Mouse (Mus musculus) B cell, adult (primary cell): ENCODE measurements around the gene Ssh2. TPM values are rescaled to one million over a fixed set of nuclear protein-coding genes. Genes with fewer than 3 reads are reported as not detected.

Experiments
- total RNA-seq: library from RNA; stranded (reverse); gene quantifications from 4 replicates; pipeline ENCODE4 v1.2.4, GENCODE M21; 2023; ENCODE audit not compliant: inconsistent age

Gene Ssh2
- total RNA-seq, result 151 to 164 TPM (median 154 TPM) in 4 replicates

DNA sequence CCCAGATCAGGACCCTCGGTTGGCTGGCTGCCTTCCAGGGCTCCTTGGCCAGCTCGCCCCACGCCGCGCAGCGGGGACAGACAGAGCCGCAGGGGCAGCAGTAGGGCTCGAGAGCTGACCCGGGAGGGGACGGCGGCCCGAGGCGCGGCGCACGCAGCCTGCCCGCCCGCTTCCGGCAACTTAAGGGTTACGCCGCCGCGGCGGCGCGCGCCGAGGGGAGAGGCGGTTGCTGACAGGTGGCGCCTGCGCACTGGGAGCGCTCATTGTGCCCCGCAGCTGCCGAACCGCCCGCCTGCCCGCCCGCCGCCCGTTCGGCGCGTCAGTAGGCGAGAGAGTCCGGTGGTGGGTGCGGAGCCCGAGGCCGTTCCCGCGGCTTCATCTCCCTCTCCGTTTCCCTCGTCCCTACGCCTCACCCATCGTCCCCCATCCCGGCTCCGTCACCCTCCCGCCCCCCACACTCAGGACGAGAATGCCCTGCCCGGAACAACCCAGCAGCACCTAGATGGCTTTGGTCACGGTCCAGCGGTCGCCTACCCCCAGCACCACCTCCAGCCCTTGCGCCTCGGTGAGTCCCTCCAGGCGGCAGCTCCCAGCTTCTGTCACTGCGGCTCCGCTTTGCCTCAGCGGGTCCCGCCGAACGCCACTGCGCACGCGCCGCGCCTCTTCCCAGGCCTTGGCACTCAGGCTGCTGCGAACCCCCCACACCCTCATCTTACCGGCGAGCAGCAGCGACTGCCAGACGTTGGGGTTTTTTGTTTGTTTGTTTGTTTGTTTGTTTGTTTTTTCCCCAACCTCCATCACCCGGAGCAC is at the start of gene Ssh2:
Gene Ssh2, plus strand, starts transcription at position 337 of the 810 bp plus-strand sequence.

DNA sequence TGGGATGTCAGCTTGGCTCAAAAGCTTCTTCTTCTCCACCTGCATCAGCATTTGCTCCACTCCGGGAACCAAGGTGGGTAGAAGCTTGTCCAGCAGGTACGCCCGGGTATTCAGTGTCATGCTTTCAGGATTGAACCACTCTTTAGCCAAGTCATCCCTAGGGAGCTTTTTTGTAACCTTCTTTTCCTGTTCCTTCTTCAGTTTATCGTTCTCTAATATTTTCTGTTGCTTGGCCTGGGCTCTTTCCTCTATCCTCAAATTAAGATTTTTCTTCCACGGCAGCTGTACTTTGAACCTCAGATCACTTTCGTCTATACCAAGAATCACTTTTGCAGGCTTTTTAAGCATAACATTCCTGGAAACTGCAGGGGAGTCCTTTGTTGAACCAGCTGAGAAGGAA is 27.2 kb upstream of the Ssh2 start, which contains the start of gene Efcab5:
Gene Efcab5, minus strand, starts transcription at position 101 of the 400 bp plus-strand sequence.

DNA sequence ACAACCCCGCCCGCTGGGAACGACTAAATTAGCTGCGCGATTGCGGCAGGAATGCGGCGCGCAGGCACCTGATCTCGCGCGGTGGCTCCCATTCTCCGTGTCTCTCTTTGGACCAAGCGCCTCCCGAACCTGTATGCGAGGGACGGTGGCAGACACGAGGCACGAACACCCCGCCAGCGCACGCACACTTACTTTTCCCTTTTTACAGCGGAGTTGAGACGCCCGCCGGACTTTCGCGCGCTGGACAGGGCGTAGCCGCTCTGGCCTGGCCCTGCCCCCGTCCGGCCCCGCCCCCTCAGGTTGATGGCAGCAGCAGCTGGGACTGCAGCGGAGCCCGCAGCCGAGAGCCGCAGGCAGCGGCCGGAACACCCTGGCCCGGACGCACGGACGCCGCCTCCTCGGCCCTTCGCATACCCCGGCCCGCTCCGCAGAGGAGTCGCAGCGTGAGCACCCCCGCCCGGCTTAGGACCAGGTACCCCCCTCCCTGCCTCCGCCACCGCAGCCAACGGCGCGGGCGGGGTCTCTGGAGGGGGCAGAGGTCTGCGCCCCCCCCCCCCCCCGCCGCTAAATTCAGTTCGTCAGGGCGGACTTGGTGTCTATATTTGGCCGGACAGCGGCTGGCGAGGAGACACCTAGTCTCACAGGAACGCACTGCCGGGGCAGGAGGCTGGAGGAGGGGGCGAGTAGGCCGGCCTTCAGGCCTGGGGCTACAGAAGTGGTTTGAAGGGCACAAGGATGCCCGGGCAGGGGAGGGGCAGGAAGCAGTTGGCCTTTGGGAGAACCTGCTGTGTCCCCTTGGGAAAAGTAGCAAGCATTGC is 246.4 kb downstream of the Ssh2 start, which contains the start of gene Coro6:
Gene Coro6, plus strand, starts transcription at position 129 of the 818 bp plus-strand sequence.

DNA sequence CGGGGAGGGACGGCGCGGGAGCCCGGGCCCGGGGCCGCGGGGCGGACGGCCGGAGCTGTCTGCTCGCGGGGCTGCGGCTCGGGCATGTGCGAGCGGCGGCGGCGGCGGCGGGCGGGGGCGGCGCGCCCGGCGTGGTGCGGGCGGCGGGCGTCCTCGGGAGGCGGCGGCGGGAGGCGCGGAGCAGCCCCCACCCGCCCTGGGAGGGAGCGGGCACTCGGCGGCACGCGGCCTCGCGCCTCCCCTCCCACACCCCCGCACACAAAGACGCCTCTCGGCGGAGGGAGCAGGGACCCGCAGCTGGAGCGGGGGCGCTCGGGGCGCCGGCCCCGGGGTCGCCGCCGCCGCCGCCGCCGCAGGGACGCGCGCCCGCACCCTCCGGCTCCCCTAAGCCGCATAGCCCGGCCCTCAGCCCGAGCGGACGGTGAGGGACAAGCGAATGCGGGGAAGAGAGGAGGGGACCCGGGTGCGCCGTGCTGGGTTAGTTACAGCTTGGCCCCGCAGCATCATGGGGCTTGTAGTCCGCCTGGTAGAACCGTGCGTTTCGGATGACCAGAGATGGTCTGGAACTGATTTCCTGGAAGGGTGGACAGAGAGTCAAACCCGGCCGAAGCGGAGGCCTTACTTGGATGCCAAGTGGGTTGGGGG is 273.6 kb downstream of the Ssh2 start, which contains the start of gene Ankrd13b:
Gene Ankrd13b, minus strand, starts transcription at position 88 of the 645 bp plus-strand sequence.

DNA sequence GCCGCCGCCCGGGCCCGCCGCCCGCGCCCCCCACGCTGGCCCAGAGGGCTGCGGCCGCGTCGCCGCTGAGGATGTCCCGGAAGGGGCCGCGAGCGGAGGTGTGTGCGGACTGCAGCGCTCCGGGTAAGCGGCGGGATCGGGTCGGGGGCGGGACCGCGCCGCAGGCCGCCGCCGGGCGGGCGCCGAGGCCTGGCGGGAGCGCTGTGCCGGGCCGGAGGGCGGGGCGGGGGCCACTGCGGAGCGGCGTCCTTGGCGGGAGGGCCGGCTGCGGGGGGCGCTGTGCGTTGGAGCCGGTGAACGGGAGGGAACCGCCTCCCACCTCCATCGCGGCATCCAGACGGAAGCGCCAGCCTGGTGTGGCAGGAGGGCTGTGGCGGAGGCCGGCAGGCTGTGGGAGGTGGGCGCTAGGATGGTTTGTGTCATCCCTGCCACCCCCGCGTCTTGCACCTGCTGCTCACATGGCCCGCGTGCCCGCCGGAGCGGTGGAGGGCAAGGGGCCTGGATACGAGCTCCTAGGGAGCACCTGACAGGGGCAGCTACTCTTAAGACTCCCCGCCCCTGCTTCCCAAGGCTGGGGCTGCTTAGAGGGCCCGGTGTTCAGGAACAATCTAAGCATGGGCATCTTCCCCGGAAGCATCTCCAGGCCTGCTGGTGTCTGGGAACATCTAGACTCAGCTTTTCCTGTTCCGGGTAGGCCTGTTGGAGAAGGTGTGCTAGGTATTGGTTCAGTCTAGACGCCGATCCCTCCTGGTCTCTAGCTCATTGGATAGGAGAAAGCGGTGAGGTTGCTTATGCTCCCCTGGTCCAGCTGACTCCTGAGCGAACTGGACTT is 277.6 kb downstream of the Ssh2 start, which contains the start of gene Git1:
Gene Git1, plus strand, starts transcription at position 51 of the 832 bp plus-strand sequence.

Other genes starting within 250 kb of the Ssh2 start
- 0.42 to 0.86 TPM in 2 of 4 replicates, not detected in the others for gene Slc6a4, start 217.7 kb upstream of the Ssh2 start, total RNA-seq
- 25.7 to 32.4 TPM (median 30.3 TPM) in 4 replicates for gene Nsrp1, start 137.9 kb upstream of the Ssh2 start, total RNA-seq
- 0.51 to 0.66 TPM (median 0.57 TPM) in 4 replicates for gene Efcab5, start 27.3 kb upstream of the Ssh2 start, total RNA-seq
- 0.16 to 1.1 TPM (median 0.65 TPM) in 4 replicates for gene Coro6, start 246.1 kb downstream of the Ssh2 start, total RNA-seq